Mouse (Mus musculus) midbrain, postnatal 0 days (tissue): ENCODE measurements around the gene Flt3. TPM values are rescaled to one million over a fixed set of nuclear protein-coding genes. Genes with fewer than 3 reads are reported as not detected.

Experiments used
- ATAC-seq: fragments of 200-750 bp; cut with Nextera tagmentation; 2 replicates; pipeline ENCODE4 v1.8.0; 2017; ENCODE audit warnings: moderate number of reproducible peaks, mild to moderate bottlenecking, moderate TSS enrichment, moderate library complexity; ENCODE audit not compliant: low FRiP score
- DNase-seq: peaks from one replicate; pipeline ENCODE4 v3.0.0-alpha.2; 2015; ENCODE audit warnings: low spot score
- H3K27ac ChIP-seq: fragments of 300-500 bp; sonication (generic); 2 replicates; pipeline ENCODE4 v1.5.1; 2014; ENCODE audit warnings: low read depth, mild to moderate bottlenecking, low read length, mixed read lengths
- H3K27me3 ChIP-seq: fragments of 300-500 bp; sonication (generic); 2 replicates; pipeline ENCODE4 v1.6.1; 2014; ENCODE audit warnings: low read length, control low read depth, mixed read lengths; ENCODE audit not compliant: insufficient read depth
- H3K36me3 ChIP-seq: fragments of 300-500 bp; sonication (generic); 2 replicates; pipeline ENCODE4 v1.6.1; 2014; ENCODE audit warnings: low read length, control low read depth, mixed read lengths; ENCODE audit not compliant: insufficient read depth
- H3K4me1 ChIP-seq: fragments of 300-500 bp; sonication (generic); 2 replicates; pipeline ENCODE4 v1.6.1; 2014; ENCODE audit warnings: mild to moderate bottlenecking, control low read depth, antibody characterized with exemption, low read length, mixed read lengths; ENCODE audit not compliant: insufficient read depth
- H3K4me2 ChIP-seq: fragments of 300-500 bp; sonication (generic); 2 replicates; pipeline ENCODE4 v1.6.1; 2014; ENCODE audit warnings: low read depth, mild to moderate bottlenecking, low read length, mixed read lengths; ENCODE audit not compliant: poor library complexity, severe bottlenecking
- H3K4me3 ChIP-seq: fragments of 300-500 bp; sonication (generic); 2 replicates; pipeline ENCODE4 v1.5.1; 2014; ENCODE audit warnings: low read depth, mild to moderate bottlenecking, low read length, moderate library complexity
- H3K9ac ChIP-seq: fragments of 300-500 bp; sonication (generic); replicated peaks from 2 replicates; pipeline ENCODE4 v1.6.1; 2014; ENCODE audit warnings: mild to moderate bottlenecking, low read length, moderate library complexity, mixed read lengths; ENCODE audit not compliant: poor library complexity, severe bottlenecking
- H3K9me3 ChIP-seq: fragments of 300-500 bp; sonication (generic); 2 replicates; pipeline ENCODE4 v1.6.1; 2016; ENCODE audit warnings: low read length, control low read depth
- CTCF ChIP-seq: IDR thresholded peaks from 2 replicates; pipeline ENCODE4 v1.5.1; 2016; ENCODE audit warnings: antibody characterized with exemption, mild to moderate bottlenecking
- WGBS: fragments of 180-500 bp; shearing (Covaris S2); extraction: QIAGEN DNeasy Blood & Tissue Kit; methylation state at CpG from one replicate; pipeline ENCODE4 v1.1.7; 2014; 5-methylcytosine and 5-hydroxymethylcytosine counted together
- polyA plus RNA-seq: library from polyadenylated mRNA; unstranded; fragments of >200 nt; fragmentation: Nextera tagmentation; extraction: Ambion mirVana; gene quantifications from 2 replicates; pipeline ENCODE4 v1.2.1, GENCODE M21; 2015
- total RNA-seq: library from RNA; depleted of rRNA; stranded (reverse); fragments of >200 nt; gene quantifications from 2 replicates; pipeline ENCODE4 v1.2.3, GENCODE M21; 2014

Gene Flt3
- total and polyA plus RNA-seq, 2 experiments from 2014 or later, result 2.0 to 2.5 TPM

DNA sequence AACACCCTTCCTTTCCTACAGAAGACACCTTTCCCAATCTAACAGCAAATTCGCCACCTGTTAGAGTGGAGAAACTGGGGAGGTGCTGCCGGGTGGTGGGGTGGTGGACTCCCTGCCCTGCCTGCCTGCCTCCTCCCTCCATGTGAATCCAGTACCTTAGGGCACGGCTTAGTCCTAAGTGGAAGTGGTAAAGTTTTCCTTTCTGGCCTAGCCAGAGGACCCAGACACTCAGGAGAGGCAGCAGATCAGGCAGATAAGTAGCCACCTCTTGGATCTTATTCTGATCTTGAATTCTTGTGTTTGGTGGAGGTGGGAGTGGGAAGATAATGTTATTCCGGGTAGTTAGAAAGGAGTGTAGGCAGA lies 100.3 kb downstream of the Flt3 start:
- no peak for TF ChIP-seq CTCF
- Histone ChIP-seq H3K4me1 (no peaks in the 10 kb centered on the region), H3K27me3 (peaks cover 90% of the 10 kb centered on the region), H3K4me3 (no peak overlapping the region), H3K36me3 (no peaks in the 10 kb centered on the region), H3K4me2 (0 out of 2 replicates have a peak overlapping the region, but pooled peaks have one; percentile 18), H3K27ac (no peak overlapping the region), H3K9me3 (no peaks in the 10 kb centered on the region), H3K9ac (no peak overlapping the region)
- DNase-seq (no peak), ATAC-seq (no peak)
- WGBS, result 5% methylated on average over 4 of the region's 4 CpGs

DNA sequence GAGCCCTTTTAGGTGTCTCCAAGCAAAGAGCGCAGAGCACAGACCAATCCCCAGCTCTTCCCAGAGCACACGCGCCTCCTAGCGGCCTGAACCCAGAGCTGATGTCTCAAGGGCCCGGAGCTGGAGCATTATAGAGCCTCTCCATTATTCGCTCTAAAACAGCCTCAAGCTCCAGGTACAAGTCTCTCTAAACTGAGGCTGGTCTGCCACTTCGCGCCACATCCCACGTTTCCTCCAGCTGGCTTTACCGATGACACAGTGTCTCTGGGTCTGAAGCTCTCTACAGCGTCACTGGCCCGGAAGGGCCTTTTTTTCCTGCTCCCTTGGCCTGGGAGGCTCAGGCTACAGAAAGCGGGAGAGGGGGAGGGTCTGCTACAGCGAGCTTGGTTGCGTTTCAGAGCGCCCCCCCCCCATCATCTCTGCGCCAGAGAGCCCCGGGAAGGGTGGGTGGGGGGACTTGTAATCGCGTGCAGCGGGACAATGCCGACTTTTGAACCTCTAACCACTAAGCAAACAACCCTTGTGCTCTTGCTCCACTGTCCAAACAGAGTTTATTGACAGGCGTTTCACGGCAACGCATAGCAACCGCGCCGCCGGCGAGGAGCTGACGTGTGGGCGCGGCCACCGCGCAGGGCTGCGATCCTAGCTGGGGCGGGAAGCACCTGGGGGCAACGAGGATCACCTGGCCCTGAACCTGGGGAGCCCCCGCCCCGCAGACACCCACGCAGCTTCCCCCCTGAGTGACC lies 100.9 kb downstream of the Flt3 start:
- no peak overlapping the region for H3K9ac ChIP-seq
- H3K27me3 ChIP-seq, result peaks cover 90% of the 10 kb centered on the region
- peak; percentile 58 for TF ChIP-seq CTCF
- no peak overlapping the region for H3K27ac ChIP-seq
- ATAC-seq (no peak; the same call in 1 of the 2 replicates), DNase-seq (peak; percentile 51)
- H3K4me1 ChIP-seq, result no peaks in the 10 kb centered on the region
- peak overlapping the region; percentile 9; the same call in 1 of the 2 replicates for H3K4me3 ChIP-seq
- H3K36me3 ChIP-seq, result no peaks in the 10 kb centered on the region
- peak overlapping the region; percentile 18; the same call in 1 of the 2 replicates for H3K4me2 ChIP-seq
- WGBS, result under 1% methylated on average over 40 of the region's 41 CpGs
- H3K9me3 ChIP-seq, result no peaks in the 10 kb centered on the region

DNA sequence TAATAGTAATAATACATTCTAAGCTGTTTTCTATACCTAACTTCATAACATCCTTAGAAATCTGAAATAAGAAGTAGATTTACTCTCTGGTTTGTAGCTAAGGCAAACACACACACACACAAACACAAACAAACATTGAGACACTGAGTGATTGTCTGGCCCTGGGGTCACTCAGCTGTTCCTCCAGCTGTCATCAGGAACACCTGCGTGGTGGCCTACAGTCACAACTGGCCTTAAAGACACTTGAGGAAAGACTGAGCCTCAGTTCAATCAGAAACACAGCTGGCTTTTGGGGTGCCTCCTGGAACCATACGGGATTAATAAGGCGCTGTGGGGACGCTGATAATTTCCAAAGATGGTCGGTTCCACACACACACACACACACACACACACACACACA lies 103.0 kb downstream of the Flt3 start:
- ATAC-seq, result no peak
- no peaks in the 10 kb centered on the region for H3K36me3 ChIP-seq
- H3K27me3 ChIP-seq, result peaks cover 89% of the 10 kb centered on the region
- no peaks in the 10 kb centered on the region for H3K4me1 ChIP-seq
- no peak overlapping the region for H3K27ac ChIP-seq
- WGBS, result 60% methylated on average over 5 of the region's 5 CpGs
- no peaks in the 10 kb centered on the region for H3K9me3 ChIP-seq
- no peak overlapping the region for H3K9ac ChIP-seq
- no peak for DNase-seq
- no peak overlapping the region for H3K4me3 ChIP-seq
- no peak overlapping the region for H3K4me2 ChIP-seq
- no peak for TF ChIP-seq CTCF

DNA sequence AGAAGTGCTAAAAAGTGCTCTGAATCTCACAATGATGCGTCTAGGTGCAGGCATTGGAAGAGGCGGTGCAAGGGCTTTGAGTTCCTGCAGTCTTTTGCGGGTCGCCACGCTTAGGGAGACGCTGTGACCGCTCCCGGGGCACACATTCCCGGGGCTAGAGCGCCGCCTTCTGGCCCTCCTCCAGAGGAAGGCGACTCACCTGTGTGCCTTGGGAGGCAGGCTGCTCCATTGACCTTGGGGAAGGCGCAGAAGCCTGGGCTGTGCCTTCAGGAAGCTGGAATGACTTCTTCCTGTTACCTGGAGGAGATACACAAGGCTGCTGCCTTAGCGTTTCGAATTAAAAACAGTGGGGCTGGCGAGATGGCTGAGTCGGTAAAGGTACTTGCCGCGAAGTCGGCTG lies 106.2 kb downstream of the Flt3 start:
- no peak overlapping the region for H3K4me3 ChIP-seq
- ATAC-seq (no peak), DNase-seq (no peak)
- WGBS, result 11% methylated on average over 20 of the region's 20 CpGs
- peaks cover 65% of the 10 kb centered on the region for H3K27me3 ChIP-seq
- no peaks in the 10 kb centered on the region for H3K9me3 ChIP-seq
- no peaks in the 10 kb centered on the region for H3K36me3 ChIP-seq
- peak; percentile 63 for TF ChIP-seq CTCF
- no peak overlapping the region for H3K27ac ChIP-seq
- no peak overlapping the region for H3K4me2 ChIP-seq
- H3K4me1 ChIP-seq, result no peaks in the 10 kb centered on the region
- no peak overlapping the region for H3K9ac ChIP-seq

DNA sequence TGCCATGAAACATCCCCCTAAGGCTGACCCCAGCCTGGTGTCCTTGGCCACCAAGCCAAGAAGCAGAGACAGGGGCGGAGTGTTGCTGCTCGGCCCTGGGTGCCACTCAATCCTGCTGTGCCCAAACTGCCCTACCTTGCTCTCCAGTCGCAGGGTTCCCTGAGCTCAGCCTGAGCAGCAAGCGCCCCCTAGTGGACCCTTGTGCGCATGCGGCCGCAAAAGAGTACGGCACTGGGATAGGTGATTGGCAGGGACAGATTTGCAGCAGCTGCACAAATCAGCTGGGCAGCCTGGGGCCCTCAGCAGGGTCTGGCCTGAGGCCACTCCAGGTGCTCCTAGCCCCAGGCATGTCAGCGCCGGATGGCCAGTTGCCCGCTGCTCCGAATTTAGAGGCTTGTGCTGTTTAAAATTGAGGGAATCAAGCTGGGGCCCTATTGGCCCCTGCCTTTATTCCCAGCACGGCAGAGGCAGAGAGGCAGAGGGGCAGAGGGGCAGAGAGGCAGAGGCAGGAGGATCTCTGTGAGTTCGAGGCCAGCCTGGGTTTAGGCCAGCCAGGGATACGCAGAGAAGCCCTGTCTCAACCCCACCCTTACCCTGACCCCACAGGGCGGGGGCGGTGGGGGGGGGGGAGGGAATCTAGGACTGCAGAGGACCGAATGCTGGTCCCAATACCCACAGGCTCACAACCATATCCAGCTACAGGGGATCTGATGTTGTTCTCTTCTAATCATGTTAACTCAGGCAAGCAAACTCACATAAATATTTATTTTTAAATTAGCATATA lies 107.0 kb downstream of the Flt3 start:
- H3K9ac ChIP-seq, result no peak overlapping the region
- no peak overlapping the region for H3K27ac ChIP-seq
- peak; percentile 79 for DNase-seq
- WGBS, result 12% methylated on average over 18 of the region's 18 CpGs
- H3K4me1 ChIP-seq, result no peaks in the 10 kb centered on the region
- TF ChIP-seq CTCF, result peak; percentile 93
- peaks cover 57% of the 10 kb centered on the region for H3K27me3 ChIP-seq
- H3K4me3 ChIP-seq, result no peak overlapping the region
- peak; percentile 63 for ATAC-seq
- no peaks in the 10 kb centered on the region for H3K9me3 ChIP-seq
- no peak overlapping the region for H3K4me2 ChIP-seq
- H3K36me3 ChIP-seq, result no peaks in the 10 kb centered on the region

DNA sequence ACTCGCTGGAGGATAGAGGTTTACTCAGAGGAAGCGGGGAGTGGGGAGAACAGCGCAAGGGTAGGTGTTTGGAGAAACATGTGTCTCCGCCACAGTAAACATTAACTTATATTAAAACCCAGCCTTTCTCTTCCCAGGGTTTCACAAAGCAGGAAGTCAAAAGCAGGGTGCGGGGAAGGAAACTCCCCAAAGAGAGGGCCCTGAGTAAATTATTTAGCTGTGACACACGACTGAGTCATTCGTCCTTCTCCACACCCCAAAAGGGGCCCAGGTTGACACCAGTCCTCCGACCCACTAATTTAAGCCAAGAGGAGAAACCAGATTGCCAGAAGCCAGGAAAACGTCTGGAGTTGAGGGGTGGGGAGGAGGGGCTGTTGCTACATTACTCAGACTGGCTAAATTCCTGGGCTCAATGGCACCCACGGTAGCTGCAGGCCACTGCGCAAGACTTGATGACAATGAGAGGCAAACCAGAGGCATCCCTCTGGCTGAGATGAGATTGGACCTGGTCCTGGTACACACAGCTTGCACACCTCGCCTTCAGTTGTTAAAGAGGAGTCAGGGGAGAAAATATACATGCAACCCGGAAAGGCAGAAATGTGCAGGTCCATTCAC lies 107.7 kb downstream of the Flt3 start:
- DNase-seq, result no peak
- no peak for ATAC-seq
- TF ChIP-seq CTCF, result no peak
- H3K27me3 ChIP-seq, result peaks cover 50% of the 10 kb centered on the region
- H3K36me3 ChIP-seq, result no peaks in the 10 kb centered on the region
- no peaks in the 10 kb centered on the region for H3K9me3 ChIP-seq
- H3K27ac ChIP-seq, result no peak overlapping the region
- WGBS, result 53% methylated on average over 13 of the region's 13 CpGs
- H3K4me2 ChIP-seq, result no peak overlapping the region
- H3K9ac ChIP-seq, result no peak overlapping the region
- H3K4me3 ChIP-seq, result no peak overlapping the region
- H3K4me1 ChIP-seq, result no peaks in the 10 kb centered on the region
